Mouse (Mus musculus) ovary, adult 2 months (tissue): Measurements from ENCODE around the gene Galnt16. TPM values are rescaled to one million over a fixed set of nuclear protein-coding genes. Genes with fewer than 3 reads are reported as not detected.

Experiments
- polyA plus RNA-seq: library from polyadenylated mRNA; depleted of rRNA; stranded (reverse); fragments of >200 nt; gene quantifications from 2 replicates; pipeline ENCODE4 v1.2.3, GENCODE M21; 2012; rRNA removed

Galnt16 gene
- polyA plus RNA-seq = 6.2 and 7.1 TPM in 2 replicates

DNA sequence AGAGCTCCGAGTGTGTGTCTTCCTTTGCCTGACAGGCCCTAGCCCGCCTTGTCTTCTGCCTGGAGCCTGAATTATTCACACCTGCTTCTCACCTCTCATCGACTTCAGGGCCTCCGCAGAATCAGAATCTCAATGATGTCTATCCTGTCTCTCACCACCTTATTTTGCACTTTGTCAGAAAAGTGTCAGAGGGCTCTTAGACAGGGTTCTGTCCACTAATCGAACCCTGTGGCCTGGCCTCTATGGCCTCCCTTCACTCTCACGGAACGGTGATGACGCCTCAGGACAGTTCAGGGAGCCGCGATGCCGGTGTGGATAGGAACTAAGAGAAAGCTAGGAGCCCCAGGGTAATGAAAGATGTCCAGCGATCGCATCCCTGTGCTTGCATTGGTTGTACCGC, at the start of gene Galnt16:
Gene Galnt16, plus strand, starts transcription at position 301 of the 400 bp plus-strand sequence.

DNA sequence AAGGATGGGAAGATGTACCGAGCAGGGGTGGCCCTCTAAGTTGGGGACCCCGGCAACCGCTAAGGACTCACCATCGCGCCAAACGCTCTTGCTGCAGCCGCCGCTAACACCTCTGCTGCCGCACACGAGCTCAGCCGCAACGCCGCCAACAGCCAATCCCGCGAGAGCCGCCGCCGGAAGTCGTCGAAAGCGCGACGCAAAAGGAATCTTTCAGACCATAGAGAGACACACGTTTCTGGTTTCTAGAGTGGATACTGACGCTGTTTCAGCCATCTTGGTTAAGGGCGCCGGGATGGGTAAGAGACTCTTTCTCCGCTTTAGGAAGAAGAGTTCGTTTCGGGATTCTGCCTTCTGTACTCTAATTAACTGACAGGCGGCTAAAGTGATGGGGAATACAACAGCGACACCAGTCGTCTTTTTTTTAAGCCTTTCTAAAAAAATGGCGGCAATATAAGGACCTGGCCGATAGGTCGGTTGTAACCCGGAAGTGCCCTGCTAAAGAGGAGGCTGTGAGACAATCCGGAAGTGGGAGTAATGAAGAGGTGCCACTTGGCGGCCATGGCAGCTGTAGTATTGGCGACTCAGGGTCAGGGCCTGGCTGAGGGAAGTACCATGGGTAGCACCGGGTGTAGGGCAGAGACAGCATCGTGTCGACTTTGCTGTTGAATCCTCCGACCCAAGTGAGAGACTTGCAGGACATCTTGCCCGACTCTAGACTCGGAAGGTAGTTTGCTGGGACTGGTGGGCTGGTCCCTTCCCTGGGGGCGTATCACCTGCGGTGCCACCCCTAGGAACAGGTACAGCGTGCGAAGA, 125.8 kb downstream of the Galnt16 start, which contains the start of the genes Slc39a9 and Erh:
Gene Slc39a9, plus strand, starts transcription at position 191 of the 813 bp plus-strand sequence.
Gene Erh, minus strand, starts transcription at position 649 of the 813 bp plus-strand sequence.

Other genes starting within 250 kb of the Galnt16 start
- 29.1 and 32.0 TPM in 2 replicates for gene Dcaf5, start 81.7 kb upstream of the Galnt16 start, polyA plus RNA-seq
- gene Exd2, start 55.2 kb upstream of the Galnt16 start, polyA plus RNA-seq = 11.7 and 13.3 TPM in 2 replicates
- 51.6 and 57.3 TPM in 2 replicates for gene Slc39a9, start 125.6 kb downstream of the Galnt16 start, polyA plus RNA-seq
- gene Erh, start 126.1 kb downstream of the Galnt16 start, polyA plus RNA-seq = 25.5 and 35.2 TPM in 2 replicates
- 17.8 and 26.1 TPM in 2 replicates for gene Plekhd1, start 174.3 kb downstream of the Galnt16 start, polyA plus RNA-seq
- 0.12 and 0.19 TPM in 2 replicates for gene Ccdc177, start 242.4 kb downstream of the Galnt16 start, polyA plus RNA-seq